Mouse (Mus musculus): ENCODE measurements around the gene Tsen15.

- TF ChIP-seq TAL1 (conservative IDR thresholded peaks at IDR 0.05; ENCODE audit: low read depth, low read length) (no peak), CTCF (IDR thresholded peaks at IDR 0.05; ENCODE audit: low read depth, low read length) (no peak), GATA1 (IDR thresholded peaks at IDR 0.05; ENCODE audit: borderline replicate concordance, low read length) (no peak), POLR2AphosphoS5 (IDR thresholded peaks at IDR 0.05; ENCODE audit: insufficient replicate concordance, low read depth, low read length) (no peak), GATA2 (IDR thresholded peaks at IDR 0.05; ENCODE audit: borderline replicate concordance, low read depth, low read length) (no peak)
Measured at GRCm38 (mm10) chr1:152427912-152428581, 41.6 kb upstream of the Tsen15 start.
